Mouse (Mus musculus): ENCODE data around the gene Lpcat2. TPM values are rescaled to one million over a fixed set of nuclear protein-coding genes. Genes with fewer than 3 reads are reported as not detected.

The Lpcat2 gene
- 7.8 and 8.0 TPM in 2 replicates for polyA plus RNA-seq (2014; fragmentation: Nextera tagmentation; extraction: Ambion mirVana)

GRCm38 (mm10) chr8:92855171-92855894 is at the start of gene Lpcat2:
TSS of gene Lpcat2 (plus strand) at chr8:92855339.
- peak within 1 kb of the TSS; percentile 61 for H3K4me3 ChIP-seq (ENCODE audit: low read depth, low read length)
- ATAC-seq (ENCODE audit: insufficient read depth) = peak; percentile 47
- no peak within 1 kb of the TSS for H3K27ac ChIP-seq (ENCODE audit: low read depth)
- H3K9me3 ChIP-seq (ENCODE audit: low read depth, low read length) = no peaks in the 10 kb centered on the region
- H3K36me3 ChIP-seq (ENCODE audit: insufficient read depth) = peaks cover 6% of the 10 kb centered on the region; the same call in 1 of the 2 replicates
- no peak for TF ChIP-seq CTCF (IDR thresholded peaks at IDR 0.05; ENCODE audit: low read depth)
- peak; percentile 83 for DNase-seq
- peak within 1 kb of the TSS; percentile 82 for H3K4me2 ChIP-seq
- no peaks in the 10 kb centered on the region for H3K27me3 ChIP-seq (ENCODE audit: insufficient read depth, low read length)
- H3K9ac ChIP-seq = peak within 1 kb of the TSS; percentile 69
- no peaks in the 10 kb centered on the region; the same call in 1 of the 2 replicates for H3K4me1 ChIP-seq (ENCODE audit: insufficient read depth)
- 2% methylated on average over 50 of the region's 50 CpGs for WGBS

- no peak for TF ChIP-seq CTCF (IDR thresholded peaks at IDR 0.05; ENCODE audit: low read depth)
- H3K27ac ChIP-seq (ENCODE audit: low read depth) = no peak overlapping the region
Observed at GRCm38 (mm10) chr8:92812773-92813172, 42.4 kb upstream of the Lpcat2 start.

GRCm38 (mm10) chr8:92815661-92816060 is 39.5 kb upstream of the Lpcat2 start:
- Histone ChIP-seq H3K9ac (no peak overlapping the region), H3K27ac (ENCODE audit: low read depth) (no peak overlapping the region), H3K4me2 (no peak overlapping the region), H3K9me3 (ENCODE audit: low read depth, low read length) (no peaks in the 10 kb centered on the region), H3K4me3 (ENCODE audit: low read depth, low read length) (no peak overlapping the region), H3K27me3 (ENCODE audit: insufficient read depth, low read length) (0 out of 2 replicates have a peak, but pooled peaks cover 3% of the 10 kb centered on the region), H3K4me1 (ENCODE audit: insufficient read depth) (no peaks in the 10 kb centered on the region), H3K36me3 (ENCODE audit: insufficient read depth) (no peaks in the 10 kb centered on the region)
- WGBS = 79% methylated on average over 5 of the region's 5 CpGs
- DNase-seq (no peak), ATAC-seq (ENCODE audit: insufficient read depth) (no peak)
- TF ChIP-seq CTCF (IDR thresholded peaks at IDR 0.05; ENCODE audit: low read depth) = no peak

More at GRCm38 (mm10) chr8:92812773-92813172, 42.4 kb upstream of the Lpcat2 start:
- Histone ChIP-seq H3K27me3 (ENCODE audit: insufficient read depth, low read length) (0 out of 2 replicates have a peak, but pooled peaks cover 3% of the 10 kb centered on the region), H3K4me2 (no peak overlapping the region), H3K9me3 (ENCODE audit: low read depth, low read length) (no peaks in the 10 kb centered on the region), H3K9ac (no peak overlapping the region), H3K4me3 (ENCODE audit: low read depth, low read length) (no peak overlapping the region), H3K36me3 (ENCODE audit: insufficient read depth) (no peaks in the 10 kb centered on the region), H3K4me1 (ENCODE audit: insufficient read depth) (no peaks in the 10 kb centered on the region)
- no peak for DNase-seq
- 70% methylated on average over 2 of the region's 2 CpGs for WGBS
- ATAC-seq (ENCODE audit: insufficient read depth) = peak; percentile 24; the same call in 1 of the 2 replicates

- DNase-seq (peak; percentile 98), ATAC-seq (ENCODE audit: insufficient read depth) (peak; percentile 88)
- peak; percentile 100 for TF ChIP-seq CTCF (IDR thresholded peaks at IDR 0.05; ENCODE audit: low read depth)
- H3K4me3 ChIP-seq (ENCODE audit: low read depth, low read length) = no peak overlapping the region
- no peaks in the 10 kb centered on the region for H3K36me3 ChIP-seq (ENCODE audit: insufficient read depth)
- H3K4me1 ChIP-seq (ENCODE audit: insufficient read depth) = no peaks in the 10 kb centered on the region
- H3K9me3 ChIP-seq (ENCODE audit: low read depth, low read length) = no peaks in the 10 kb centered on the region
- H3K27ac ChIP-seq (ENCODE audit: low read depth) = no peak overlapping the region
- no peak overlapping the region for H3K9ac ChIP-seq
- H3K27me3 ChIP-seq (ENCODE audit: insufficient read depth, low read length) = 0 out of 2 replicates have a peak, but pooled peaks cover 3% of the 10 kb centered on the region
- H3K4me2 ChIP-seq = no peak overlapping the region
- WGBS = 15% methylated on average over 6 of the region's 6 CpGs
Observed at GRCm38 (mm10) chr8:92817928-92818818, 37.0 kb upstream of the Lpcat2 start.

GRCm38 (mm10) chr8:92821151-92821550 is 34.0 kb upstream of the Lpcat2 start:
- Histone ChIP-seq H3K36me3 (ENCODE audit: insufficient read depth) (no peaks in the 10 kb centered on the region), H3K27me3 (ENCODE audit: insufficient read depth, low read length) (0 out of 2 replicates have a peak, but pooled peaks cover 3% of the 10 kb centered on the region), H3K4me3 (ENCODE audit: low read depth, low read length) (no peak overlapping the region), H3K9me3 (ENCODE audit: low read depth, low read length) (no peaks in the 10 kb centered on the region), H3K4me2 (no peak overlapping the region), H3K9ac (no peak overlapping the region), H3K4me1 (ENCODE audit: insufficient read depth) (peaks cover 2% of the 10 kb centered on the region), H3K27ac (ENCODE audit: low read depth) (no peak overlapping the region)
- DNase-seq (no peak), ATAC-seq (ENCODE audit: insufficient read depth) (no peak)
- TF ChIP-seq CTCF (IDR thresholded peaks at IDR 0.05; ENCODE audit: low read depth) = no peak

GRCm38 (mm10) chr8:92822386-92822785 is 32.8 kb upstream of the Lpcat2 start:
- no peak overlapping the region for H3K4me3 ChIP-seq (ENCODE audit: low read depth, low read length)
- no peak overlapping the region; the same call in 1 of the 2 replicates for H3K9ac ChIP-seq
- DNase-seq = no peak
- TF ChIP-seq CTCF (IDR thresholded peaks at IDR 0.05; ENCODE audit: low read depth) = no peak
- peaks cover 7% of the 10 kb centered on the region for H3K4me1 ChIP-seq (ENCODE audit: insufficient read depth)
- peaks cover 4% of the 10 kb centered on the region; the same call in 1 of the 2 replicates for H3K27me3 ChIP-seq (ENCODE audit: insufficient read depth, low read length)
- H3K27ac ChIP-seq (ENCODE audit: low read depth) = no peak overlapping the region
- no peak for ATAC-seq (ENCODE audit: insufficient read depth)
- 47% methylated on average over 5 of the region's 5 CpGs for WGBS
- H3K36me3 ChIP-seq (ENCODE audit: insufficient read depth) = no peaks in the 10 kb centered on the region
- no peaks in the 10 kb centered on the region for H3K9me3 ChIP-seq (ENCODE audit: low read depth, low read length)
- H3K4me2 ChIP-seq = no peak overlapping the region
